Mouse (Mus musculus): ENCODE measurements around the gene Sctr. TPM values are rescaled to one million over a fixed set of nuclear protein-coding genes. Genes with fewer than 3 reads are reported as not detected.

The Sctr gene
- polyA plus RNA-seq, 1 experiment: 0.07 TPM

- H3K27me3 ChIP-seq (ENCODE audit: control insufficient read depth, insufficient read depth, insufficient read length): no peaks in the 10 kb centered on the region
- H3ac ChIP-seq (ENCODE audit: control insufficient read depth, insufficient read length, low read depth): no peak overlapping the region
- no peaks in the 10 kb centered on the region for H3K79me3 ChIP-seq (ENCODE audit: low read depth)
- H3K36me3 ChIP-seq (ENCODE audit: control insufficient read depth, insufficient read depth): no peaks in the 10 kb centered on the region
- no peak overlapping the region for H3K4me3 ChIP-seq (ENCODE audit: insufficient read depth, poor library complexity, severe bottlenecking)
- TF ChIP-seq MYOG (IDR thresholded peaks at IDR 0.05; ENCODE audit: control insufficient read depth, extremely low read depth, insufficient read length): no peak
- no peak for TF ChIP-seq USF1 (IDR thresholded peaks at IDR 0.05; ENCODE audit: low read depth)
- no peak for TF ChIP-seq MAX (IDR thresholded peaks at IDR 0.05)
- TF ChIP-seq MYOD1 (IDR thresholded peaks at IDR 0.05; ENCODE audit: control insufficient read depth, insufficient read length, low read depth): no peak
- no peak for TF ChIP-seq CEBPB (IDR thresholded peaks at IDR 0.05; ENCODE audit: low read depth)
- TF ChIP-seq CTCF (IDR thresholded peaks at IDR 0.05; ENCODE audit: control insufficient read depth, insufficient read depth, insufficient read length): no peak
- TF ChIP-seq FOSL1 (IDR thresholded peaks at IDR 0.05; ENCODE audit: insufficient read depth, low read length, poor library complexity, severe bottlenecking): no peak
- no peaks in the 10 kb centered on the region for H3K79me2 ChIP-seq (ENCODE audit: control insufficient read depth, insufficient read depth)
Observed at GRCm38 (mm10) chr1:120055475-120055874, 48.8 kb downstream of the Sctr start.

GRCm38 (mm10) chr1:120056236-120056635 lies 49.5 kb downstream of the Sctr start:
- TF ChIP-seq MAX (IDR thresholded peaks at IDR 0.05) (no peak), CTCF (IDR thresholded peaks at IDR 0.05; ENCODE audit: control insufficient read depth, insufficient read depth, insufficient read length) (no peak), MYOD1 (IDR thresholded peaks at IDR 0.05; ENCODE audit: control insufficient read depth, insufficient read length, low read depth) (no peak), USF1 (IDR thresholded peaks at IDR 0.05; ENCODE audit: low read depth) (no peak), FOSL1 (IDR thresholded peaks at IDR 0.05; ENCODE audit: insufficient read depth, low read length, poor library complexity, severe bottlenecking) (no peak), CEBPB (IDR thresholded peaks at IDR 0.05; ENCODE audit: low read depth) (no peak), MYOG (IDR thresholded peaks at IDR 0.05; ENCODE audit: control insufficient read depth, extremely low read depth, insufficient read length) (no peak)
- H3K27me3 ChIP-seq (ENCODE audit: control insufficient read depth, insufficient read depth, insufficient read length): no peaks in the 10 kb centered on the region
- H3ac ChIP-seq (ENCODE audit: control insufficient read depth, insufficient read length, low read depth): no peak overlapping the region
- H3K79me2 ChIP-seq (ENCODE audit: control insufficient read depth, insufficient read depth): no peaks in the 10 kb centered on the region
- H3K4me3 ChIP-seq (ENCODE audit: insufficient read depth, poor library complexity, severe bottlenecking): no peak overlapping the region
- no peaks in the 10 kb centered on the region for H3K36me3 ChIP-seq (ENCODE audit: control insufficient read depth, insufficient read depth)
- H3K79me3 ChIP-seq (ENCODE audit: low read depth): no peaks in the 10 kb centered on the region

- Histone ChIP-seq H3K79me2 (ENCODE audit: control insufficient read depth, insufficient read depth) (no peaks in the 10 kb centered on the region), H3K27me3 (ENCODE audit: control insufficient read depth, insufficient read depth, insufficient read length) (no peaks in the 10 kb centered on the region), H3K36me3 (ENCODE audit: control insufficient read depth, insufficient read depth) (no peaks in the 10 kb centered on the region), H3K79me3 (ENCODE audit: low read depth) (no peaks in the 10 kb centered on the region), H3ac (ENCODE audit: control insufficient read depth, insufficient read length, low read depth) (no peak overlapping the region), H3K4me3 (ENCODE audit: insufficient read depth, poor library complexity, severe bottlenecking) (no peak overlapping the region)
- TF ChIP-seq MYOG (IDR thresholded peaks at IDR 0.05; ENCODE audit: control insufficient read depth, extremely low read depth, insufficient read length) (no peak), CEBPB (IDR thresholded peaks at IDR 0.05; ENCODE audit: low read depth) (no peak), MYOD1 (IDR thresholded peaks at IDR 0.05; ENCODE audit: control insufficient read depth, insufficient read length, low read depth) (no peak), MAX (IDR thresholded peaks at IDR 0.05) (no peak), FOSL1 (IDR thresholded peaks at IDR 0.05; ENCODE audit: insufficient read depth, low read length, poor library complexity, severe bottlenecking) (no peak)
Observed at GRCm38 (mm10) chr1:120057044-120057443, 50.4 kb downstream of the Sctr start.

GRCm38 (mm10) chr1:120057674-120058430 lies 51.2 kb downstream of the Sctr start:
- no peak overlapping the region for H3ac ChIP-seq (ENCODE audit: control insufficient read depth, insufficient read length, low read depth)

GRCm38 (mm10) chr1:120060687-120061086 lies 54.0 kb downstream of the Sctr start:
- Histone ChIP-seq H3K79me2 (ENCODE audit: control insufficient read depth, insufficient read depth) (no peaks in the 10 kb centered on the region), H3K79me3 (ENCODE audit: low read depth) (no peaks in the 10 kb centered on the region), H3K27me3 (ENCODE audit: control insufficient read depth, insufficient read depth, insufficient read length) (no peaks in the 10 kb centered on the region), H3ac (ENCODE audit: control insufficient read depth, insufficient read length, low read depth) (no peak overlapping the region), H3K4me3 (ENCODE audit: insufficient read depth, poor library complexity, severe bottlenecking) (no peak overlapping the region), H3K36me3 (ENCODE audit: control insufficient read depth, insufficient read depth) (peaks cover 2% of the 10 kb centered on the region)
- TF ChIP-seq USF1 (IDR thresholded peaks at IDR 0.05; ENCODE audit: low read depth) (no peak), MYOD1 (IDR thresholded peaks at IDR 0.05; ENCODE audit: control insufficient read depth, insufficient read length, low read depth) (no peak), FOSL1 (IDR thresholded peaks at IDR 0.05; ENCODE audit: insufficient read depth, low read length, poor library complexity, severe bottlenecking) (no peak), MAX (IDR thresholded peaks at IDR 0.05) (no peak), CEBPB (IDR thresholded peaks at IDR 0.05; ENCODE audit: low read depth) (no peak), CTCF (IDR thresholded peaks at IDR 0.05; ENCODE audit: control insufficient read depth, insufficient read depth, insufficient read length) (no peak), MYOG (IDR thresholded peaks at IDR 0.05; ENCODE audit: control insufficient read depth, extremely low read depth, insufficient read length) (no peak)

More at GRCm38 (mm10) chr1:120057674-120058430, 51.2 kb downstream of the Sctr start:
- no peaks in the 10 kb centered on the region for H3K27me3 ChIP-seq (ENCODE audit: control insufficient read depth, insufficient read depth, insufficient read length)
- no peak overlapping the region for H3K4me3 ChIP-seq (ENCODE audit: insufficient read depth, poor library complexity, severe bottlenecking)
- no peaks in the 10 kb centered on the region for H3K36me3 ChIP-seq (ENCODE audit: control insufficient read depth, insufficient read depth)
- H3K79me3 ChIP-seq (ENCODE audit: low read depth): no peaks in the 10 kb centered on the region
- no peaks in the 10 kb centered on the region for H3K79me2 ChIP-seq (ENCODE audit: control insufficient read depth, insufficient read depth)
- TF ChIP-seq FOSL1 (IDR thresholded peaks at IDR 0.05; ENCODE audit: insufficient read depth, low read length, poor library complexity, severe bottlenecking) (no peak), MYOD1 (IDR thresholded peaks at IDR 0.05; ENCODE audit: control insufficient read depth, insufficient read length, low read depth) (no peak), USF1 (IDR thresholded peaks at IDR 0.05; ENCODE audit: low read depth) (no peak), MYOG (IDR thresholded peaks at IDR 0.05; ENCODE audit: control insufficient read depth, extremely low read depth, insufficient read length) (no peak), CTCF (IDR thresholded peaks at IDR 0.05; ENCODE audit: control insufficient read depth, insufficient read depth, insufficient read length) (no peak), MAX (IDR thresholded peaks at IDR 0.05) (no peak), CEBPB (IDR thresholded peaks at IDR 0.05; ENCODE audit: low read depth) (no peak)
